Mouse (Mus musculus) bone marrow, adult 2 months (tissue): ENCODE results near the gene Nob1. TPM values are rescaled to one million over a fixed set of nuclear protein-coding genes. Genes with fewer than 3 reads are reported as not detected.

Experiments
- H3K27ac ChIP-seq: fragments of 200-500 bp; 2 replicates; pipeline ENCODE4 v1.5.1; 2012; ENCODE audit warnings: low read depth, mild to moderate bottlenecking, control low read depth, inconsistent platforms, low read length; ENCODE audit not compliant: control insufficient read depth, poor library complexity, insufficient read depth
- H3K4me1 ChIP-seq: fragments of 200-500 bp; 2 replicates; pipeline ENCODE4 v1.6.1; 2011; ENCODE audit warnings: low read length; ENCODE audit not compliant: control insufficient read depth, insufficient read depth
- H3K4me3 ChIP-seq: fragments of 200-500 bp; replicated peaks from 2 replicates; pipeline ENCODE3; 2011; ENCODE audit warnings: mild to moderate bottlenecking, low read depth, low read length, control low read depth; ENCODE audit not compliant: control insufficient read depth
- CTCF ChIP-seq: fragments of 200-500 bp; IDR thresholded peaks from 2 replicates; pipeline ENCODE4 v1.5.1; 2011; ENCODE audit warnings: low read length, control low read depth; ENCODE audit not compliant: control insufficient read depth, insufficient read depth
- POLR2A ChIP-seq: fragments of 200-500 bp; IDR thresholded peaks from 2 replicates; pipeline ENCODE4 v1.6.1; 2011; ENCODE audit warnings: low read depth, mild to moderate bottlenecking, control low read depth, low read length, borderline replicate concordance; ENCODE audit not compliant: control insufficient read depth
- WGBS: fragments of 180-500 bp; shearing (Covaris S2); methylation state at CpG from one replicate; pipeline ENCODE4 v1.1.7; 2018; 5-methylcytosine and 5-hydroxymethylcytosine counted together
- polyA plus RNA-seq: library from polyadenylated mRNA; stranded (reverse); fragments of >200 nt; gene quantifications from 2 replicates; pipeline ENCODE4 v1.2.4, GENCODE M21; 2011; ENCODE audit warnings: low replicate concordance; ENCODE audit not compliant: missing spikeins, insufficient read depth, insufficient read length

The Nob1 gene
- polyA plus RNA-seq, 1 experiment, result 28.4 TPM

GRCm38 (mm10) chr8:107424176-107424575, 675 bp downstream of the Nob1 start:
- 20% methylated on average over 9 of the region's 9 CpGs for WGBS
- Histone ChIP-seq H3K4me3 (peak overlapping the region; percentile 88), H3K27ac (no peak overlapping the region), H3K4me1 (no peaks in the 10 kb centered on the region; the same call in 1 of the 2 replicates)
- TF ChIP-seq POLR2A (no peak), CTCF (no peak)

GRCm38 (mm10) chr8:107417001-107417400, 7.8 kb downstream of the Nob1 start:
- Histone ChIP-seq H3K4me1 (no peaks in the 10 kb centered on the region), H3K27ac (no peak overlapping the region), H3K4me3 (no peak overlapping the region)
- 90% methylated on average over 12 of the region's 12 CpGs for WGBS
- TF ChIP-seq POLR2A (no peak), CTCF (no peak)

- WGBS, result 81% methylated on average over 10 of the region's 10 CpGs
- Histone ChIP-seq H3K4me3 (no peak overlapping the region), H3K27ac (no peak overlapping the region), H3K4me1 (no peaks in the 10 kb centered on the region)
- no peak for TF ChIP-seq POLR2A
- TF ChIP-seq CTCF, result no peak
Measured at GRCm38 (mm10) chr8:107413881-107414280, 11.0 kb downstream of the Nob1 start.

- TF ChIP-seq POLR2A, result no peak
- TF ChIP-seq CTCF, result no peak
- Histone ChIP-seq H3K27ac (no peak overlapping the region), H3K4me3 (no peak overlapping the region), H3K4me1 (no peaks in the 10 kb centered on the region)
- WGBS, result 79% methylated on average over 8 of the region's 8 CpGs
Measured at GRCm38 (mm10) chr8:107412552-107412951, 12.3 kb downstream of the Nob1 start.

- WGBS, result 62% methylated on average over 4 of the region's 4 CpGs
- peak; percentile 21; the same call in 1 of the 2 replicates for TF ChIP-seq CTCF
- no peak for TF ChIP-seq POLR2A
- Histone ChIP-seq H3K27ac (no peak overlapping the region), H3K4me3 (no peak overlapping the region), H3K4me1 (no peaks in the 10 kb centered on the region)
Measured at GRCm38 (mm10) chr8:107411391-107411790, 13.5 kb downstream of the Nob1 start.

GRCm38 (mm10) chr8:107405935-107406334, 18.9 kb downstream of the Nob1 start:
- TF ChIP-seq CTCF, result no peak
- no peak for TF ChIP-seq POLR2A
- Histone ChIP-seq H3K4me3 (no peak overlapping the region), H3K27ac (no peak overlapping the region), H3K4me1 (no peaks in the 10 kb centered on the region; the same call in 1 of the 2 replicates)
- 68% methylated on average over 3 of the region's 3 CpGs for WGBS

- H3K4me1 ChIP-seq, result no peaks in the 10 kb centered on the region; the same call in 1 of the 2 replicates
- WGBS, result 71% methylated on average over 4 of the region's 4 CpGs
- no peak for TF ChIP-seq POLR2A
- TF ChIP-seq CTCF, result no peak
- peak overlapping the region; percentile 50 for H3K4me3 ChIP-seq
- peak overlapping the region; percentile 85 for H3K27ac ChIP-seq
Measured at GRCm38 (mm10) chr8:107404057-107404456, 20.8 kb downstream of the Nob1 start.

- Histone ChIP-seq H3K27ac (peak within 1 kb of the TSS; percentile 85), H3K4me1 (peaks cover 1% of the 10 kb centered on the region; the same call in 1 of the 2 replicates), H3K4me3 (peak within 1 kb of the TSS; percentile 50)
- no peak for TF ChIP-seq CTCF
- 0 out of 2 replicates have a peak, but pooled peaks have one; percentile 13 for TF ChIP-seq POLR2A
- 3% methylated on average over 22 of the region's 22 CpGs for WGBS
Measured at GRCm38 (mm10) chr8:107403038-107403781, 21.6 kb downstream of the Nob1 start, which contains the start of gene Nqo1. TSS of gene Nqo1 (minus strand) at chr8:107403206.

GRCm38 (mm10) chr8:107401866-107402265, 23.0 kb downstream of the Nob1 start:
- H3K27ac ChIP-seq, result no peak overlapping the region

More at GRCm38 (mm10) chr8:107401866-107402265, 23.0 kb downstream of the Nob1 start:
- peaks cover 1% of the 10 kb centered on the region; the same call in 1 of the 2 replicates for H3K4me1 ChIP-seq
- TF ChIP-seq CTCF, result no peak
- no peak for TF ChIP-seq POLR2A
- 80% methylated on average over 5 of the region's 5 CpGs for WGBS
- H3K4me3 ChIP-seq, result peak overlapping the region; percentile 24
